Mouse (Mus musculus) lung, adult 10 weeks (tissue): ENCODE results near the gene Pdap1. TPM values are rescaled to one million over a fixed set of nuclear protein-coding genes. Genes with fewer than 3 reads are reported as not detected.

ENCODE experiments used
- polyA plus RNA-seq: library from polyadenylated mRNA; stranded (reverse); fragments of 350-450 nt; fragmentation: Illumina TruSeq; extraction: RNeasy Lipid Tissue Mini Kit (QIAGEN cat#74804); gene quantifications from one replicate; pipeline ENCODE4 v1.2.3, GENCODE M21; 2014; ENCODE audit warnings: low read depth, low replicate concordance; ENCODE audit not compliant: insufficient read depth

Gene Pdap1
- polyA plus RNA-seq = 53.5 TPM

DNA sequence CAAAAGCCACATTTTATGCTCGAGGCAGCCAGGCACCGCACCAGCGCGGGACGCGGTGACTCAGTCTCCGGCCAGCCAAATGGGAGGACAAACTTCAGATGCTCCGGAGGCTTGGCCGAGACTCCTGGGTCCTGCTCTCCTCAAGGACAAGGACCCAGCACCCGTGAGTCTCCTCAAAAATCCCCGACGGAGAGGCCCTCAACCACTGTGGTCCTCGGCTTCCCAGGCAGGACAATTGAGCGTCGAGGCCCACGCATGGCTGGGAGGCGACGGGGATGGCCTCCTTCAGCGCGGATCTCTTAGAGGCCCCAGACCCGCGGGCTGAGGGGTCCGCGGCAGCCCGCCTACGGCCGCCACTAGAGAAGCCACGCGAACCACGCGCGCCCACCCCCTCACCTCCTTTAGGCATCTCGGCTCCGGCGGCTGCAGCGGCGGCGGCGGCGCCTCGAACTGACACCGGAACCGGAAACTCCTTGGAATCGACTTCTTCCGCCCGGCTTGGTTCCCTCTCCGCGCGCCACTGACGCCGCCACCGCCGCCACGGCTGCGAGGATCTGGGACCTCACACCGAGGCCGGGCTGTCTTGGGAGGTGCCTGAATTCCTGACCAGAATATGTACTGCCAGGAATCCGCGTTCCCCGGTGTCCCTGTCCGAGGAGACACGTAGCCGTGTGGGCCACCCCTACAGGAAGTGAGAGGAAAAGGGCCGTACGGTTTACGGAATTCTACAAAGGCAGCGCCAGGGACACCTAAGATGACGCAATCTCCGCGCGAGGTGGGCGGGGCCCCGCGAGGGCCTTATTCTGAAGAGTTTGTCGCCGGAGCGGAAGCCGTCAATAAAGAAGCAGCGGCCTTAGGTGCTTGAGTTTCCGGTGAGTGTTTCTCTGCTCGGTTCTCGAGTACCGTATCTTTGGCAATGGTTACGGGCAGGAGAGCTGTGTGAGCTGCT, at the start of gene Pdap1, which contains the start of gene Bud31:
Gene Pdap1, minus strand, starts transcription at position 668 of the 949 bp plus-strand sequence.
Gene Bud31, plus strand, starts transcription at position 792 of the 949 bp plus-strand sequence.

DNA sequence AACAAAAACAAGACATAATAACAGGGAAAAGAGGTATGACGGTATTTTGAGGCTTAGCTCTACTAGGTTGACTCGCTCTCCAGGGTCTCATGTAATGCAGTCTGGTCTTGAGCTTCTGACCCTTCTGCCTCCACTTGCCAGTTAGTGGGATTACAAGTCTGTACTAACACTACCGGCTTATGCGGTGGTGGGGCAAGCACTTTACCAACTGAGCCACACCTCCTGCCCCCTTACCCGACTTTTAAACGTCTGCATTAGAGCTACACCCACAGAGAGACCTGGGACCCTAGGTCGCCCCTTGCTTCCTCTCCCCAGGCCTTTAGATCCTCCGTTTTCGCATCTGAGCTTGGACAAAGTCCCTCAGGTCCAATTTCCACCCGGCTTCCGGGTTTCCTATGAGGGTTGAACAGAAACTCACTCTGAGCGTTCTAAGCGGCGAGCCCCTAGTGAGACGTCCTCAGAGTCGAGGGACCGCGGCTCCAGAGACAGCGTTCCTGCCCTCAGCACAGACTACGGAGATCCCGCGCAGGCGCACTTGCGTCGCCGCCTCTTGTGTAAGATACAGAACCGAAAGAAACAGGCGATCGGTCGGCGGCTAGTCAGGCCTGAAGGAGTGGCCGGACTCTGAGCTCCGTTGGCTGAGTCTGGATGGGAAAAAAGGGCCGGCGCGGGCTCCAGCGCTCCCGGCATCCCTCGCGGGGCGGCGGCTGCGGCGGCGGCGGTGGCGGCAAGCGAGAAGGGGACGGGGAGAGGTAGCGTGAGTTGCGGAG, 26.7 kb upstream of the Pdap1 start, which contains the start of the genes Ptcd1 and Cpsf4:
Gene Ptcd1, minus strand, starts transcription at position 573 of the 770 bp plus-strand sequence.
Gene Cpsf4, plus strand, starts transcription at position 678 of the 770 bp plus-strand sequence.

DNA sequence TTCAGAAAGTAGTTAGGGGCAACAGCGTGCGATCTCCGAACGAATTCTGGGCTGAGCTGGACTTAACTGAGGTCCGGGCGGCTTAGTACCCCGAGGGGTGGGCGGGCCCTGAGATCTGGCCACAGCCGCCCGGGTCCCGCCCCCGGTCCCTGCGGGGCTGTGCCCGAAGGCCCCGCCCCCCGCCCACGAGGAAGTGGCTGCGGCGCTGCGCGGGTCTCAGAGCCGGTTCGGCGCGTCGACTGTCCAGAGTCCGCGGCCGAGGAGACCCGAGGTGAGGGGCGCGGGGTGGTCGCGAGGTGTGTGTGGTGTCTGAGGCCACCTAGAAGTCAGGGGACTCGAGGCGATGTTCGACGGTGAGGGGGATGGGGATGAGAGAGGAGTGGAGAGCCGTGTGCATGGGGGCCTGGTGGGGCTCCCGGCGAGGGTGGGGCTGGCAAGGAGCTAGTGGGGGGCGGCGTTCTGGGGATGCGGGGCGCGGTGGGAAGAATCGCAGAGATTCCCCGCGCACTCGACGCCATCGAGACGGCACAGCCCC, 25.9 kb downstream of the Pdap1 start, which contains the start of gene Arpc1b:
Gene Arpc1b, plus strand, starts transcription at position 145 of the 535 bp plus-strand sequence.

DNA sequence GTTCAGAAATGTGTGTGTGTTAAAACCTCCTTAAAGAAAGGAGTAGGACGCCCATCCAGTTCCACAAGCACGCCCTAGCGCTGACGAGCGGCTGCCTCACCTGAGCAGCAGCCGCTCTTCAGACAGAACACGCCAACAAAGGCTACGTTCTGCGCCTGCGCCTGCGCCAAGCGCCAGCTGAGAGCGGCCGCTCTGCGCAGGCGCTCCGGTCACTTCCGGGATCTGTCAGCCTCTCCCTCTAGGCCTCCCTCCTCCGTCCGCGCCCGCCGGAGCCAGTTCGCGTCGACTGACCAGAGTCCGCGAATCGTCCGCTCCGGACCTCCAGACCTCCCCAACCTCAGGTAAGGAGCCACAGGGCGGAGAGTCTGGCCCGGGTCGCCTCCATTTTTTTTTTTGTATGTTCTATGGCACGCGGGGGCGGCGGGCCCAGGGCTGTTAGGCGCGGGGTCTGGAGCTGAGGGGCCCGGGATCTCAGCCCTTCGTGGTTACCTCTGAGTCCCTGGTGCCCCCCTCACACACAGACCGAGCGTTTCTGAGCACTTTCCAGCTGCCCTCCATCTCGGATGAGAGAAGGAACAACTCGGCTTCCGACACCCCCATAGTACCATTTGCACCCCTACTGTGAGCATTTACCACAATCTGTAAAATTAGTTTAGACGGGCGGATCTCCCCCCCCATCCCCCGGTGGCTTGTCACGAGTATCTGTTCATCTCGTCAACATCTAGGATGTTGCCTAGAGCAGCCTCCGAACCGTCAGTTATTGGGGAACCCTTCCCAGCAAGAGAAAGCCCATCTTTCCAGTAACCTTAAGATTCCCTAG, 56.2 kb downstream of the Pdap1 start, which contains the start of the genes Arpc1a and Kpna7:
Gene Arpc1a, plus strand, starts transcription at position 199 of the 820 bp plus-strand sequence.
Gene Kpna7, minus strand, starts transcription at position 399 of the 820 bp plus-strand sequence.

Other genes starting within 250 kb of the Pdap1 start
- 9.8 TPM for gene Smurf1, start 174.4 kb downstream of the Pdap1 start, polyA plus RNA-seq
- gene Gm4871, start 107.5 kb downstream of the Pdap1 start, polyA plus RNA-seq = not detected
- not detected for gene 1700018F24Rik, start 97.2 kb downstream of the Pdap1 start, polyA plus RNA-seq
- gene Arpc1a, start 56.4 kb downstream of the Pdap1 start, polyA plus RNA-seq = 133 TPM
- gene Kpna7, start 56.2 kb downstream of the Pdap1 start, polyA plus RNA-seq = not detected
- 228 TPM for gene Arpc1b, start 26.0 kb downstream of the Pdap1 start, polyA plus RNA-seq
- 134 TPM for gene Bud31, start 124 bp upstream of the Pdap1 start, polyA plus RNA-seq
- gene Ptcd1, start 26.9 kb upstream of the Pdap1 start, polyA plus RNA-seq = 6.8 TPM
- 15.0 TPM for gene Cpsf4, start 27.0 kb upstream of the Pdap1 start, polyA plus RNA-seq
- gene Atp5j2, start 51.8 kb upstream of the Pdap1 start, polyA plus RNA-seq = 320 TPM
- 8.3 TPM for gene Zkscan14, start 61.6 kb upstream of the Pdap1 start, polyA plus RNA-seq
- 3.9 TPM for gene Zkscan5, start 64.3 kb upstream of the Pdap1 start, polyA plus RNA-seq
- 17.6 TPM for gene Zfp655, start 91.5 kb upstream of the Pdap1 start, polyA plus RNA-seq
- gene Zscan25, start 140.3 kb upstream of the Pdap1 start, polyA plus RNA-seq = 4.7 TPM
- 0.11 TPM for gene Cyp3a57, start 205.0 kb upstream of the Pdap1 start, polyA plus RNA-seq